Mouse (Mus musculus) CH12.LX (cell line): ENCODE data around the gene Heatr5a. TPM values are rescaled to one million over a fixed set of nuclear protein-coding genes. Genes with fewer than 3 reads are reported as not detected.

Experiments
- DNase-seq: peaks from one replicate; pipeline ENCODE4 v3.0.0-alpha.2; 2013; ENCODE audit errors: extremely low read depth
- H3K27ac ChIP-seq: 2 replicates; pipeline ENCODE4 v1.5.1; 2012; ENCODE audit warnings: low read depth, mild to moderate bottlenecking, control low read depth, moderate library complexity; ENCODE audit not compliant: insufficient read depth
- H3K27me3 ChIP-seq: replicated peaks from 2 replicates; pipeline ENCODE3; 2012; ENCODE audit warnings: inconsistent platforms
- H3K36me3 ChIP-seq, 2 experiments: replicated peaks in 1 of 2; 2 replicates each; pipeline versions ENCODE3 to v1.6.1; 2012; ENCODE audit warnings: inconsistent platforms in 1 of 2, low read length in 1 of 2, mild to moderate bottlenecking in 1 of 2, mixed read lengths in 1 of 2, moderate library complexity in 1 of 2; ENCODE audit not compliant: control insufficient read depth in 1 of 2, insufficient read depth in 1 of 2
- H3K4me1 ChIP-seq, 2 experiments: 2 replicates each; pipeline ENCODE4 v1.6.1; 2012; ENCODE audit warnings: inconsistent platforms in 1 of 2, moderate library complexity in 1 of 2; ENCODE audit not compliant: insufficient read depth in 2 of 2, control insufficient read depth in 1 of 2
- H3K4me2 ChIP-seq: 2 replicates; pipeline ENCODE4 v1.6.1; 2012; ENCODE audit warnings: low read depth, mild to moderate bottlenecking, control low read depth; ENCODE audit not compliant: poor library complexity, insufficient read depth, severe bottlenecking
- H3K4me3 ChIP-seq, 3 experiments: fragments of 150-350 bp in 1 of 3; sonication (generic) in 1 of 3; replicated peaks in 1 of 3; 2 replicates each; pipeline versions ENCODE3 to v1.5.1; 2011 to 2012; ENCODE audit warnings: low read depth in 2 of 3, low read length in 2 of 3, mild to moderate bottlenecking in 2 of 3, moderate library complexity in 2 of 3, control low read depth in 1 of 3, improper control_type of control experiment in 1 of 3, inconsistent platforms in 1 of 3, mixed read lengths in 1 of 3; ENCODE audit not compliant: poor library complexity in 1 of 3
- H3K79me2 ChIP-seq: replicated peaks from 2 replicates; pipeline ENCODE4 v1.6.1; 2012; ENCODE audit warnings: mild to moderate bottlenecking, moderate library complexity; ENCODE audit not compliant: control insufficient read depth, poor library complexity, insufficient read depth, severe bottlenecking; ENCODE audit errors: extremely low read depth
- H3K9ac ChIP-seq: 2 replicates; pipeline ENCODE4 v1.6.1; 2012; ENCODE audit warnings: low read depth, mild to moderate bottlenecking, control low read depth, moderate library complexity; ENCODE audit not compliant: insufficient read depth
- H3K9me3 ChIP-seq: replicated peaks from 2 replicates; pipeline ENCODE3; 2012; ENCODE audit warnings: low read length, inconsistent platforms, mixed read lengths
- CHD2 ChIP-seq: IDR thresholded peaks from 2 replicates; pipeline ENCODE4 v1.6.1; 2011; ENCODE audit warnings: low read length, improper control_type of control experiment
- EP300 ChIP-seq: IDR thresholded peaks from 2 replicates; pipeline ENCODE4 v1.6.1; 2011; ENCODE audit warnings: low read length, improper control_type of control experiment
- ETS1 ChIP-seq: conservative IDR thresholded peaks from 2 replicates; pipeline ENCODE4 v1.6.1; 2012; ENCODE audit warnings: low read depth, mild to moderate bottlenecking, inconsistent platforms, low read length, improper control_type of control experiment, moderate library complexity
- IRF4 ChIP-seq: IDR thresholded peaks from 2 replicates; pipeline ENCODE4 v1.6.1; 2014; ENCODE audit warnings: low read depth, mild to moderate bottlenecking, inconsistent platforms, low read length, improper control_type of control experiment
- JUN ChIP-seq: IDR thresholded peaks from 2 replicates; pipeline ENCODE4 v1.6.1; 2011; ENCODE audit warnings: low read depth, mild to moderate bottlenecking, low read length, improper control_type of control experiment, moderate library complexity; ENCODE audit not compliant: insufficient read depth
- JUND ChIP-seq: conservative IDR thresholded peaks from 2 replicates; pipeline ENCODE4 v1.6.1; 2011; ENCODE audit warnings: low read depth, low read length, improper control_type of control experiment
- KAT2A ChIP-seq: IDR thresholded peaks from 2 replicates; pipeline ENCODE4 v1.6.1; 2012; ENCODE audit warnings: low read length, improper control_type of control experiment, inconsistent platforms; ENCODE audit not compliant: insufficient replicate concordance
- MAFK ChIP-seq: IDR thresholded peaks from 2 replicates; pipeline ENCODE4 v1.6.1; 2011; ENCODE audit warnings: low read length, improper control_type of control experiment; ENCODE audit not compliant: insufficient replicate concordance
- MAZ ChIP-seq: IDR thresholded peaks from 2 replicates; pipeline ENCODE4 v1.6.1; 2012; ENCODE audit warnings: low read depth, mild to moderate bottlenecking, inconsistent platforms, low read length, improper control_type of control experiment, moderate library complexity
- MEF2A ChIP-seq: IDR thresholded peaks from 2 replicates; pipeline ENCODE4 v1.6.1; 2014; ENCODE audit warnings: low read depth, mild to moderate bottlenecking, inconsistent platforms, low read length, improper control_type of control experiment, borderline replicate concordance
- NELFE ChIP-seq: IDR thresholded peaks from 2 replicates; pipeline ENCODE4 v1.6.1; 2011; ENCODE audit warnings: low read depth, low read length, improper control_type of control experiment
- NRF1 ChIP-seq: IDR thresholded peaks from 2 replicates; pipeline ENCODE4 v1.6.1; 2014; ENCODE audit warnings: low read depth, mild to moderate bottlenecking, inconsistent platforms, low read length, improper control_type of control experiment, moderate library complexity
- PAX5 ChIP-seq: IDR thresholded peaks from 2 replicates; pipeline ENCODE4 v1.6.1; 2012; ENCODE audit warnings: low read length, inconsistent platforms, mixed read lengths
- POLR2A ChIP-seq: IDR thresholded peaks from 2 replicates; pipeline ENCODE4 v1.6.1; 2011; ENCODE audit warnings: low read depth, mild to moderate bottlenecking, improper control_type of control experiment, low read length
- POLR2AphosphoS2 ChIP-seq: IDR thresholded peaks from 2 replicates; pipeline ENCODE4 v1.6.1; 2011; ENCODE audit warnings: low read depth, low read length, improper control_type of control experiment
- SIN3A ChIP-seq: IDR thresholded peaks from 2 replicates; pipeline ENCODE4 v1.6.1; 2012; ENCODE audit warnings: low read length, improper control_type of control experiment, inconsistent platforms
- SMC3 ChIP-seq: IDR thresholded peaks from 2 replicates; pipeline ENCODE4 v1.6.1; 2011; ENCODE audit warnings: low read depth, low read length, improper control_type of control experiment
- TBP ChIP-seq: conservative IDR thresholded peaks from 2 replicates; pipeline ENCODE4 v1.6.1; 2011; ENCODE audit warnings: low read depth, low read length, improper control_type of control experiment
- USF1 ChIP-seq: IDR thresholded peaks from 2 replicates; pipeline ENCODE4 v1.6.1; 2014; ENCODE audit warnings: low read depth, mild to moderate bottlenecking, inconsistent platforms, low read length, improper control_type of control experiment
- ZKSCAN1 ChIP-seq: IDR thresholded peaks from 2 replicates; pipeline ENCODE4 v1.6.1; 2012; ENCODE audit warnings: low read depth, inconsistent platforms, low read length, improper control_type of control experiment, borderline replicate concordance
- ZMIZ1 ChIP-seq: IDR thresholded peaks from 2 replicates; pipeline ENCODE4 v1.6.1; 2012; ENCODE audit warnings: low read depth, mild to moderate bottlenecking, inconsistent platforms, low read length, improper control_type of control experiment
- ZNF384 ChIP-seq: IDR thresholded peaks from 2 replicates; pipeline ENCODE4 v1.6.1; 2012; ENCODE audit warnings: low read depth, low read length, improper control_type of control experiment, inconsistent platforms
- dilution Hi-C: fragments of 300-500 bp; cut with MboI; formaldehyde crosslinking; loops from 2 replicates; pipeline ENCODE4 v1.14.3; 2020; ENCODE audit warnings: low sequenced_read_pairs; ENCODE audit not compliant: extremely low pct_unique_long_range_greater_than_20kb, extremely low pct_ligation_motif_present
- in situ Hi-C: fragments of 300-500 bp; cut with MboI; formaldehyde crosslinking; loops from 3 replicates; pipeline ENCODE4 v1.14.3; 2019; ENCODE audit warnings: low sequenced_read_pairs, low pct_ligation_motif_present, low pct_unique_long_range_greater_than_20kb, mixed read lengths
- polyA plus RNA-seq: library from polyadenylated mRNA; unstranded; fragments of >175 nt; gene quantifications from 2 replicates; pipeline ENCODE4 v1.2.1, GENCODE M21; 2012; ENCODE audit warnings: low read depth; ENCODE audit not compliant: insufficient read length
- total RNA-seq, 2 experiments: library from RNA; depleted of rRNA; stranded (reverse); fragments of 300-350 nt in 1 of 2; fragments of >200 nt in 1 of 2; gene quantifications; 2 replicates each; pipeline ENCODE4 v1.2.3; 2012 to 2014

Gene Heatr5a
- total and polyA plus RNA-seq, 3 experiments: 5.4 to 7.3 (median 6.4) TPM

DNA sequence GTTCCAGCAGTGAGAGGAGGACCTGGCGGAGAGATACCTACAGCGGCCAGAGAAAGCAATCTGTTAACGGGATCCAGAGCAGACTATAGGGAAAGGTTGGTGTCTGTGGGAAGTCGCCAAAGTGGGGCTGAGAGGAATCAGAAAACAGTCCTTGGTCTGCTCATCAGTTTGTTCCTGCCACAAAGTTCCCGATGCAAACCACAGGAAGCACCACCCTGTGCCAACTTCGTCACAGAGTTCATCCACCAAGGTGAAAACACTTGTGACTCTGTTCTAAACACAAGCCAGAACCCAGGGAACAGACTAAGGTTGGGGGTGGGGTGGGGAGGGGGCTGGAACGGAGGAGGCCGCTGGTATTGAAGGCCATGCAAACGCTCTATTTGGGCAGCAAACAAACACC lies 5.4 kb upstream of the Heatr5a start:
- Histone ChIP-seq H3K27me3 (no peaks in the 10 kb centered on the region), H3K4me1 (no peaks in the 10 kb centered on the region), H3K9me3 (peaks cover 7% of the 10 kb centered on the region)
- TF ChIP-seq SIN3A (no peak), JUN (no peak), CHD2 (no peak), ZKSCAN1 (no peak), KAT2A (no peak), NRF1 (no peak), MAZ (no peak)
- TF ChIP-seq, all 38 proteins: peak for 0
- no peak overlapping the region for H3K9ac ChIP-seq
- no peak overlapping the region for H3K27ac ChIP-seq
- DNase-seq: no peak
- no peak overlapping the region for H3K4me3 ChIP-seq
- no peaks in the 10 kb centered on the region for H3K36me3 ChIP-seq
- H3K79me2 ChIP-seq: no peaks in the 10 kb centered on the region; the same call in 1 of the 2 replicates
- dilution Hi-C loops: no loop called here
- in situ Hi-C loops: no loop called here
- H3K4me2 ChIP-seq: no peak overlapping the region

GRCm38 (mm10) chr12:51974381-51974780 lies 3.3 kb upstream of the Heatr5a start:
- Histone ChIP-seq H3K4me2 (no peak overlapping the region), H3K36me3 (no peaks in the 10 kb centered on the region), H3K9ac (no peak overlapping the region), H3K79me2 (no peaks in the 10 kb centered on the region), H3K4me1 (peaks cover 0 to 5% of the 10 kb centered on the region in 2 experiments; a peak in 2 of 4 replicates), H3K4me3 (no peak overlapping the region), H3K9me3 (peaks cover 7% of the 10 kb centered on the region), H3K27me3 (no peaks in the 10 kb centered on the region), H3K27ac (no peak overlapping the region)
- dilution Hi-C loops (no loop called here), in situ Hi-C loops (no loop called here)
- DNase-seq: no peak
- TF ChIP-seq SMC3 (no peak), IRF4 (no peak), ZMIZ1 (no peak), CHD2 (no peak), PAX5 (no peak), POLR2AphosphoS2 (no peak), JUND (no peak), POLR2A (no peak), MAFK (no peak), USF1 (no peak), TBP (no peak), ZNF384 (no peak), EP300 (no peak), NELFE (no peak), ETS1 (no peak), MEF2A (no peak)
